Mouse (Mus musculus) myocyte (in vitro differentiated cells): ENCODE measurements around the gene Gp1bb. TPM values are rescaled to one million over a fixed set of nuclear protein-coding genes. Genes with fewer than 3 reads are reported as not detected.

Experiments used
- H3K27me3 ChIP-seq: one replicate; pipeline ENCODE4 v1.6.1; 2011; ENCODE audit not compliant: control insufficient read depth, insufficient read depth, insufficient read length
- H3K36me3 ChIP-seq: one replicate; pipeline ENCODE4 v1.6.1; 2011; ENCODE audit not compliant: control insufficient read depth, insufficient read depth
- H3K4me2 ChIP-seq: one replicate; pipeline ENCODE4 v1.6.1; 2011; ENCODE audit warnings: low read depth, control low read depth
- H3K4me3 ChIP-seq: one replicate; pipeline ENCODE4 v1.5.1; 2011; ENCODE audit warnings: mild to moderate bottlenecking, control low read depth, moderate library complexity
- H3K79me2 ChIP-seq: one replicate; pipeline ENCODE4 v1.6.1; 2011; ENCODE audit not compliant: control insufficient read depth, insufficient read depth
- H3ac ChIP-seq: one replicate; pipeline ENCODE4 v1.6.1; 2011; ENCODE audit not compliant: control insufficient read depth, insufficient read length
- CEBPB ChIP-seq: IDR thresholded peaks from 2 replicates; pipeline ENCODE4 v1.6.1; 2011; ENCODE audit warnings: mild to moderate bottlenecking, moderate library complexity; ENCODE audit not compliant: poor library complexity, insufficient read depth, severe bottlenecking
- E2F4 ChIP-seq: IDR thresholded peaks from one replicate; pipeline ENCODE4 v1.6.1; 2011; ENCODE audit warnings: mild to moderate bottlenecking, control low read depth, moderate library complexity; ENCODE audit not compliant: insufficient read depth
- MAX ChIP-seq: IDR thresholded peaks from one replicate; pipeline ENCODE4 v1.6.1; 2011; ENCODE audit warnings: low read depth, mild to moderate bottlenecking, control low read depth
- MYOD1 ChIP-seq, 3 experiments: IDR thresholded peaks; one replicate each; pipeline ENCODE4 v1.6.1; 2011; ENCODE audit warnings: control low read depth in 2 of 3, low read depth in 2 of 3, mild to moderate bottlenecking in 2 of 3, moderate library complexity in 1 of 3; ENCODE audit not compliant: insufficient read length in 2 of 3, control insufficient read depth in 1 of 3
- MYOG ChIP-seq, 3 experiments: IDR thresholded peaks; one replicate each; pipeline ENCODE4 v1.6.1; 2011; ENCODE audit warnings: control low read depth in 2 of 3, low read depth in 2 of 3, mild to moderate bottlenecking in 2 of 3; ENCODE audit not compliant: insufficient read length in 2 of 3, control insufficient read depth in 1 of 3, insufficient read depth in 1 of 3
- POLR2A ChIP-seq: IDR thresholded peaks from one replicate; pipeline ENCODE4 v1.6.1; 2011; ENCODE audit warnings: low read depth, mild to moderate bottlenecking, control low read depth, moderate library complexity; ENCODE audit not compliant: insufficient read length
- POLR2AphosphoS2 ChIP-seq: IDR thresholded peaks from one replicate; pipeline ENCODE4 v1.6.1; 2011; ENCODE audit warnings: low read depth, control low read depth; ENCODE audit not compliant: insufficient read length
- REST ChIP-seq: IDR thresholded peaks from one replicate; pipeline ENCODE4 v1.6.1; 2011; ENCODE audit warnings: mild to moderate bottlenecking, control low read depth, moderate library complexity; ENCODE audit not compliant: insufficient read depth, insufficient read length
- SRF ChIP-seq: IDR thresholded peaks from one replicate; pipeline ENCODE4 v1.6.1; 2011; ENCODE audit warnings: low read depth; ENCODE audit not compliant: control insufficient read depth, insufficient read length
- TCF12 ChIP-seq: IDR thresholded peaks from one replicate; pipeline ENCODE4 v1.6.1; 2011; ENCODE audit warnings: mild to moderate bottlenecking, control low read depth; ENCODE audit not compliant: poor library complexity, insufficient read depth, severe bottlenecking
- TCF3 ChIP-seq: IDR thresholded peaks from one replicate; pipeline ENCODE4 v1.6.1; 2011; ENCODE audit warnings: low read depth, control low read depth; ENCODE audit not compliant: insufficient read length
- USF1 ChIP-seq: IDR thresholded peaks from one replicate; pipeline ENCODE4 v1.6.1; 2011; ENCODE audit warnings: low read depth, mild to moderate bottlenecking, control low read depth, moderate library complexity
- polyA plus RNA-seq: library from polyadenylated mRNA; unstranded; fragments of >200 nt; fragmentation: generic; extraction: Trizol; gene quantifications from one replicate; pipeline ENCODE4 v1.2.1, GENCODE M21; 2012; ENCODE audit warnings: missing spikeins

Gene Gp1bb
- 9.4 TPM for polyA plus RNA-seq

DNA sequence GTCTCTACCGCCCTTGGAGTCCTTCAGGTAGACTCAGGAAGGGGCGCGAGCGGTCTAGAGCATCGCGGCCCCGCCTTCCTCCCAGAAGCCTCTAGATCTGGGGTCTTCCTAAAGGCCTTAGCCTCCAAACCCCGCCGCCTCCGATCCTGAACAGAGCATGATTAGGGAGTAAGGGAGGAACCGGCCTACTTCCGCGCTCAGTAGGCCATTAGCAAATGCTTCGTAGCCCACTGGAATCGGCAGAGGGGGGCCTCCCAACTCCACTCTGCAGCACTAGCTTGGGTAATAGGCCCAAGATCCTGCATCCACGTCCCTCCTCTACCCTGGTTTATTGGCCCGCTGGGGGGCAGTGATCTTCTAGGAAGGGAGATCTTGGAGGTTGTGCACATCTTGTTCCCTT lies at the start of gene Gp1bb:
Gp1bb (minus strand) TSS at position 385 of the 400 bp plus-strand sequence.
- H3K27me3 ChIP-seq: no peaks in the 10 kb centered on the region
- no peak within 1 kb of the TSS for H3ac ChIP-seq
- peaks cover 3% of the 10 kb centered on the region for H3K79me2 ChIP-seq
- H3K4me2 ChIP-seq: no peak within 1 kb of the TSS
- no peak within 1 kb of the TSS for H3K4me3 ChIP-seq
- H3K36me3 ChIP-seq: peaks cover 13% of the 10 kb centered on the region
- no peak for TF ChIP-seq MAX
- no peak for TF ChIP-seq SRF
- no peak for TF ChIP-seq REST
- TF ChIP-seq POLR2AphosphoS2: no peak
- TF ChIP-seq USF1: no peak
- TF ChIP-seq E2F4: no peak
- no peak for TF ChIP-seq MYOD1 (IDR thresholded peaks at IDR 0.05; ENCODE audit: control insufficient read depth in 1 of 3, insufficient read length in 2 of 3, low read depth in 2 of 3)
- TF ChIP-seq CEBPB: no peak
- TF ChIP-seq TCF3: no peak
- TF ChIP-seq MYOG (IDR thresholded peaks at IDR 0.05; ENCODE audit: control insufficient read depth in 1 of 3, insufficient read depth in 1 of 3, insufficient read length in 2 of 3, low read depth in 2 of 3): no peak
- no peak for TF ChIP-seq POLR2A
- no peak for TF ChIP-seq TCF12

DNA sequence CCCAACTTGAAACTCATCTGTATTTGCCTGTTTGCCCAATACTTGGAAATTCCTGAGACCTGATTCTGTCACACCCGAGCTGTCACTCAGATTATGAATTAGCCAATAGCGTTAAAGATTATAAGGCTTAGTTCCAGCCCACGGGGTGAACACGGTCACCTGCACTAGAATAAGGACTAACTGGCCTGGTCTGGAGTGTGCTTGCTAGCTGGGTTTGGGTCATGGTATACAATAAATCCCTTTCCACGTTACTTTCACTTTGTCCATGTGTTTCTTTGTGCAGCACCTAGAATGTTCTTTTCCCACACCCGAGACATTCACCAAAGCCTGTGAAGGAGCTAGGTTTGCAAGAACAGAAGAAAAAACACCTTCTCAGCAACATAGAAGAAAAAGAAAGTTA lies 47.7 kb upstream of the Gp1bb start:
- Histone ChIP-seq H3K27me3 (no peaks in the 10 kb centered on the region), H3K36me3 (no peaks in the 10 kb centered on the region), H3ac (no peak overlapping the region), H3K79me2 (no peaks in the 10 kb centered on the region), H3K4me2 (no peak overlapping the region), H3K4me3 (no peak overlapping the region)
- TF ChIP-seq POLR2AphosphoS2 (no peak), CEBPB (no peak), REST (no peak), MAX (no peak), SRF (no peak), MYOD1 (IDR thresholded peaks at IDR 0.05; ENCODE audit: control insufficient read depth in 1 of 3, insufficient read length in 2 of 3, low read depth in 2 of 3) (no peak), TCF3 (no peak), MYOG (IDR thresholded peaks at IDR 0.05; ENCODE audit: control insufficient read depth in 1 of 3, insufficient read depth in 1 of 3, insufficient read length in 2 of 3, low read depth in 2 of 3) (no peak), TCF12 (no peak), USF1 (no peak), E2F4 (no peak), POLR2A (no peak)

DNA sequence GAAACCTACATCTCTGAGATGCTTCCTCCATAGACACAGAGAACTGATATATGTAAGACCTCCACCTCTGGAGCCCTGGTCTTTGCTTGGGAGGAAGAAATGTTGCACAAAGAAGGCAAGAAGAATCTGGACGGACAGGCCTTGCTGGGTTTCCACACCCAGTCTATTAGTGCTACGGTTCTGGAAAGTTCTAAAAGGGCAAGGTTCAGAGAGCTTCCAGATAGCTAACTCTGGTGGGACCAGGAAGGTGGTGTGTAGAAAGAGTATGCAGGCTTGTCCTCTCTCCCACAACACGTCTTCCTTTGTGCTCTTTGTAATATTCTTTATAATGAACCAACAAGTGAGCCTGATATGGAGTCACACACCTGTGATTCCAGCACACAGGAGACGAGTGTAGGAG lies 36.4 kb upstream of the Gp1bb start:
- H3K79me2 ChIP-seq: no peaks in the 10 kb centered on the region
- no peak overlapping the region for H3K4me2 ChIP-seq
- no peaks in the 10 kb centered on the region for H3K27me3 ChIP-seq
- no peak overlapping the region for H3K4me3 ChIP-seq
- no peak overlapping the region for H3ac ChIP-seq
- TF ChIP-seq MYOG (IDR thresholded peaks at IDR 0.05; ENCODE audit: control insufficient read depth in 1 of 3, insufficient read depth in 1 of 3, insufficient read length in 2 of 3, low read depth in 2 of 3) (no peak), SRF (no peak), USF1 (no peak), TCF12 (no peak), TCF3 (no peak), MAX (no peak), E2F4 (no peak), REST (no peak), POLR2AphosphoS2 (no peak), CEBPB (no peak), MYOD1 (IDR thresholded peaks at IDR 0.05; ENCODE audit: control insufficient read depth in 1 of 3, insufficient read length in 2 of 3, low read depth in 2 of 3) (no peak), POLR2A (no peak)
- H3K36me3 ChIP-seq: no peaks in the 10 kb centered on the region

DNA sequence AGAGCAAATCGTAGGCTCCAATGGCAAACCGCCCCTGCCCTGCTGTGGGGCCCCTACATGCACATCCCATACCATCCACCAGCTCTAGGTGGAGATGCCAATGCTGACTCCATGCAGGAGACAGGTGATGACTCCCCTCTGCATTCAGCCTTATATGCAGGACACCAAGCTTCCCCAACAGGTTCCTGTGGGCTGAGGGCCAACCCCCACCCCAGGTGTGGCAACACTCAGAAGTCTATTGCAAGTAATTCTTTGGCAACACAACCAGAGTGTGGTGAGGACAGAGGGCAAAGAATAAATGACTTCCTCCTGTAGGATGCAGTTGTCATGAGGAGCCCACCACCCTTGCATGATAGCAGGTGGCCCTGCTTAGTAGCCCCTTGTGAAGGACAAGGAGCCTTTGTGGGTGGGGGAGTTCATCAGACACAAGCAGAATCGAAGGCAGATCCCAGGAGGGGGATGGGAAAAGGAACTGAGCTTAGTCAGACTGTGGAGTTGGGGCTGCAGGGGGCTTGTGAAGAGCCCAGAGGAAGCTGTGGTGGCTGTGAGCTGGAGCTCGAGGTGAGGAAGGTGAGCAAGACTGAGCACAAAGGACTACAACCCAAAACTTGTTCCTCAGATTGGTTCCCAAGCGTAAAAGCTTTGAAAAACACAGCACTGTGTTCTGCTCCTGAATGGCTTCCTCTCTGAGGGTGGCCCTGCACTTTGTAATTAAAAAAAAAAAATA lies 33.3 kb upstream of the Gp1bb start:
- no peak for TF ChIP-seq TCF12
- no peak for TF ChIP-seq POLR2AphosphoS2
- TF ChIP-seq REST: no peak
- TF ChIP-seq MYOD1 (IDR thresholded peaks at IDR 0.05; ENCODE audit: control insufficient read depth in 1 of 3, insufficient read length in 2 of 3, low read depth in 2 of 3): no peak
- TF ChIP-seq MAX: no peak
- TF ChIP-seq CEBPB: no peak
- TF ChIP-seq SRF: no peak
- TF ChIP-seq MYOG (IDR thresholded peaks at IDR 0.05; ENCODE audit: control insufficient read depth in 1 of 3, insufficient read depth in 1 of 3, insufficient read length in 2 of 3, low read depth in 2 of 3): no peak
- no peak for TF ChIP-seq E2F4
- no peak for TF ChIP-seq USF1
- TF ChIP-seq TCF3: no peak
- TF ChIP-seq POLR2A: no peak
- Histone ChIP-seq H3ac (no peak overlapping the region), H3K36me3 (no peaks in the 10 kb centered on the region), H3K27me3 (no peaks in the 10 kb centered on the region), H3K79me2 (no peaks in the 10 kb centered on the region), H3K4me3 (no peak overlapping the region), H3K4me2 (no peak overlapping the region)
